Mouse (Mus musculus) limb, embryonic 14.5 days (tissue): Measurements from ENCODE around the gene Aph1b. TPM values are rescaled to one million over a fixed set of nuclear protein-coding genes. Genes with fewer than 3 reads are reported as not detected.
A peak's percentile ranks its signal among the peaks of the same experiment; 100 is the strongest.
"Not testable (repeated sequence)": the region's sequence is repeated elsewhere in the genome, so short reads cannot be mapped to it uniquely, and the experiment has no call there.

Experiments used
- ATAC-seq: fragments of 200-750 bp; cut with Nextera tagmentation; 2 replicates; pipeline ENCODE4 v1.8.0; 2017; ENCODE audit warnings: low read depth, moderate number of reproducible peaks, moderate TSS enrichment; ENCODE audit not compliant: low FRiP score
- DNase-seq: peaks from one replicate; pipeline ENCODE4 v3.0.0-alpha.2; 2015; ENCODE audit warnings: low spot score
- H3K27ac ChIP-seq: fragments of 300-500 bp; sonication (generic); replicated peaks from 2 replicates; pipeline ENCODE4 v1.5.1; 2014; ENCODE audit warnings: low read depth, mild to moderate bottlenecking, low read length, moderate library complexity, mixed read lengths
- H3K27me3 ChIP-seq: fragments of 300-500 bp; sonication (generic); 2 replicates; pipeline ENCODE4 v1.6.1; 2014; ENCODE audit warnings: low read length, mixed read lengths; ENCODE audit not compliant: control insufficient read depth, insufficient read depth
- H3K36me3 ChIP-seq: fragments of 300-500 bp; sonication (generic); 2 replicates; pipeline ENCODE4 v1.6.1; 2014; ENCODE audit warnings: mild to moderate bottlenecking, low read length, moderate library complexity, mixed read lengths; ENCODE audit not compliant: control insufficient read depth, insufficient read depth
- H3K4me1 ChIP-seq: fragments of 300-500 bp; sonication (generic); 2 replicates; pipeline ENCODE4 v1.6.1; 2014; ENCODE audit warnings: antibody characterized with exemption, low read length, mixed read lengths; ENCODE audit not compliant: control insufficient read depth, insufficient read depth
- H3K4me2 ChIP-seq: fragments of 300-500 bp; sonication (generic); replicated peaks from 2 replicates; pipeline ENCODE4 v1.6.1; 2014; ENCODE audit warnings: low read depth, mild to moderate bottlenecking, low read length, moderate library complexity; ENCODE audit not compliant: severe bottlenecking
- H3K4me3 ChIP-seq: fragments of 300-500 bp; sonication (generic); replicated peaks from 2 replicates; pipeline ENCODE4 v1.5.1; 2014; ENCODE audit warnings: low read length
- H3K9ac ChIP-seq: fragments of 300-500 bp; sonication (generic); 2 replicates; pipeline ENCODE4 v1.6.1; 2014; ENCODE audit warnings: mild to moderate bottlenecking, low read depth, low read length, moderate library complexity; ENCODE audit not compliant: severe bottlenecking
- H3K9me3 ChIP-seq: fragments of 300-500 bp; sonication (generic); 2 replicates; pipeline ENCODE4 v1.6.1; 2016; ENCODE audit warnings: low read length; ENCODE audit not compliant: control insufficient read depth
- POLR2A ChIP-seq: fragments of 200-500 bp; IDR thresholded peaks from 2 replicates; pipeline ENCODE4 v1.8.0; 2012; ENCODE audit warnings: inconsistent platforms, mild to moderate bottlenecking, moderate library complexity, borderline replicate concordance; ENCODE audit not compliant: insufficient read depth, insufficient read length; ENCODE audit errors: extremely low read depth
- WGBS: fragments of 180-500 bp; shearing (Covaris S2); extraction: QIAGEN DNeasy Blood & Tissue Kit; methylation state at CpG from one replicate; pipeline ENCODE4 v1.1.7; 2014; 5-methylcytosine and 5-hydroxymethylcytosine counted together
- polyA plus RNA-seq, 2 experiments: library from polyadenylated mRNA; depleted of rRNA in 1 of 2; stranded (reverse) in 1 of 2; unstranded in 1 of 2; fragments of >200 nt; fragmentation: Nextera tagmentation in 1 of 2; extraction: Ambion mirVana in 1 of 2; gene quantifications; 2 replicates each; pipeline versions ENCODE4 v1.2.1 to v1.2.3; 2012 to 2014

Aph1b gene
- polyA plus RNA-seq, 2 experiments: 6.3 to 11.4 TPM

- Histone ChIP-seq H3K9ac (no peak within 1 kb of the TSS; the same call in 1 of the 2 replicates), H3K4me1 (peaks cover 1% of the 10 kb centered on the region; the same call in 1 of the 2 replicates), H3K9me3 (no peaks in the 10 kb centered on the region), H3K36me3 (no peaks in the 10 kb centered on the region), H3K4me3 (peak within 1 kb of the TSS; percentile 64), H3K27me3 (no peaks in the 10 kb centered on the region), H3K4me2 (peak within 1 kb of the TSS; percentile 63), H3K27ac (peak within 1 kb of the TSS; percentile 48; the same call in 1 of the 2 replicates)
- 59% methylated on average over 5 of the region's 5 CpGs for WGBS
- no peak for ATAC-seq
- no peak for DNase-seq
- no peak for TF ChIP-seq POLR2A
Measured at GRCm38 (mm10) chr9:66796739-66797138, 1.4 kb upstream of the Aph1b start, which contains the start of gene Gm10647. TSS of gene Gm10647 (plus strand) at chr9:66797039.

- H3K4me3 ChIP-seq: peak overlapping the region; percentile 64
- no peak for TF ChIP-seq POLR2A
- H3K4me1 ChIP-seq: no peaks in the 10 kb centered on the region
- ATAC-seq (peak; percentile 10; the same call in 1 of the 2 replicates), DNase-seq (peak; percentile 14)
- H3K27me3 ChIP-seq: no peaks in the 10 kb centered on the region
- peak overlapping the region; percentile 63 for H3K4me2 ChIP-seq
- H3K36me3 ChIP-seq: no peaks in the 10 kb centered on the region
- H3K9ac ChIP-seq: peak overlapping the region; percentile 73
- peak overlapping the region; percentile 84 for H3K27ac ChIP-seq
- no peaks in the 10 kb centered on the region for H3K9me3 ChIP-seq
- 1% methylated on average over 43 of the region's 43 CpGs for WGBS
Measured at GRCm38 (mm10) chr9:66794629-66795463, 444 bp downstream of the Aph1b start.

DNA sequence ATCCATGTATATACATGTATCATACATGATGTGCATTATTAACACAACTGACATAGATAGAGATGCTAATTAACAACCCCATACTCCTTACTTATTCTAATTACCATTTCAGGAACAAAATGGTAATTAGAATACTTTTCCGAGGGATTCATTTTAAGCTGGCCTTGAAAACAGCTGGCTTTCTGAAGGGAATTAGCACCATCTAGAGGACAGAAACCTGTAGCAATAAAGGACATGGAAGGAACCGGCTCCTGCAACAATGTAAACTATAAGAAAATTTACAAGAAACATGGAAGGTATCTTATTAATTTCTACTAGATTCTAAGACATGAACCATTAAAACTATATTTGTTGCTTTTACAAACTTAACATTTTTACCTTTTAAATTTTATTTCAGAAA is 7.5 kb downstream of the Aph1b start:
- no peak overlapping the region for H3K27ac ChIP-seq
- no peak overlapping the region for H3K4me3 ChIP-seq
- WGBS: 6% methylated on average over 2 of the region's 2 CpGs
- no peak overlapping the region for H3K4me2 ChIP-seq
- no peaks in the 10 kb centered on the region for H3K27me3 ChIP-seq
- no peak overlapping the region for H3K9ac ChIP-seq
- ATAC-seq (no peak), DNase-seq (peak; percentile 70)
- no peaks in the 10 kb centered on the region for H3K4me1 ChIP-seq
- no peaks in the 10 kb centered on the region for H3K9me3 ChIP-seq
- 0 out of 2 replicates have a peak, but pooled peaks cover 4% of the 10 kb centered on the region for H3K36me3 ChIP-seq
- TF ChIP-seq POLR2A: no peak

GRCm38 (mm10) chr9:66784552-66784951 is 10.7 kb downstream of the Aph1b start:
- ATAC-seq, H3K4me2 ChIP-seq, H3K9ac ChIP-seq, H3K9me3 ChIP-seq, DNase-seq, H3K27ac ChIP-seq, H3K27me3 ChIP-seq, H3K4me1 ChIP-seq, H3K4me3 ChIP-seq, H3K36me3 ChIP-seq: not testable (repeated sequence)
- WGBS: no CpG with 5 or more reads among the region's 3 CpGs

GRCm38 (mm10) chr9:66770701-66771100 is 24.6 kb downstream of the Aph1b start:
- DNase-seq: no peak
- Histone ChIP-seq H3K27me3 (no peaks in the 10 kb centered on the region), H3K27ac (no peak overlapping the region), H3K9ac (no peak overlapping the region), H3K36me3 (no peaks in the 10 kb centered on the region), H3K4me2 (no peak overlapping the region), H3K4me3 (no peak overlapping the region), H3K4me1 (no peaks in the 10 kb centered on the region), H3K9me3 (no peaks in the 10 kb centered on the region)
- TF ChIP-seq POLR2A: no peak
- no peak for ATAC-seq
